Mouse (Mus musculus) sigmoid colon, adult 10 weeks (tissue): Measurements from ENCODE around the gene Tfap2e. TPM values are rescaled to one million over a fixed set of nuclear protein-coding genes. Genes with fewer than 3 reads are reported as not detected.

ENCODE experiments used
- polyA plus RNA-seq: library from polyadenylated mRNA; stranded (reverse); fragments of 350-450 nt; fragmentation: Illumina TruSeq; extraction: RNeasy Lipid Tissue Mini Kit (QIAGEN cat#74804); gene quantifications from one replicate; pipeline ENCODE4 v1.2.3, GENCODE M21; 2014; ENCODE audit warnings: low read depth, low replicate concordance

Gene Tfap2e
- polyA plus RNA-seq: not detected

GRCm38 (mm10) chr4:126736001-126736414, at the start of gene Tfap2e:
Gene Tfap2e (minus strand): TSS chr4:126736240.

GRCm38 (mm10) chr4:126753268-126754230, 17.5 kb upstream of the Tfap2e start, which contains the start of the genes Ncdn and AU040320:
Gene Ncdn (minus strand): TSS chr4:126753438.
Gene AU040320 (plus strand): TSS chr4:126753544.

GRCm38 (mm10) chr4:126677054-126678003, 58.7 kb downstream of the Tfap2e start, which contains the start of gene Psmb2:
Gene Psmb2 (plus strand): TSS chr4:126677630.

Other genes starting within 250 kb of the Tfap2e start
- gene Ago4, start 202.8 kb downstream of the Tfap2e start, polyA plus RNA-seq: 10.7 TPM
- 5.1 TPM for gene Clspn, start 179.3 kb downstream of the Tfap2e start, polyA plus RNA-seq
- gene 5730409E04Rik, start 126.4 kb downstream of the Tfap2e start, polyA plus RNA-seq: 4.1 TPM
- 76.6 TPM for gene Psmb2, start 58.6 kb downstream of the Tfap2e start, polyA plus RNA-seq
- gene Ncdn, start 17.2 kb upstream of the Tfap2e start, polyA plus RNA-seq: 0.25 TPM
- 6.3 TPM for gene AU040320, start 17.3 kb upstream of the Tfap2e start, polyA plus RNA-seq
- gene Zmym4, start 231.9 kb upstream of the Tfap2e start, polyA plus RNA-seq: 36.0 TPM